Mouse (Mus musculus): Measurements from ENCODE around the gene Zfp704.

Zfp704 gene

GRCm38 (mm10) chr3:9518936-9519335 lies 90.9 kb downstream of the Zfp704 start:
- DNase-seq (ENCODE audit: low spot score in 2 of 2) = no peak

- DNase-seq (ENCODE audit: low spot score in 2 of 2) = no peak
Observed at GRCm38 (mm10) chr3:9516119-9516855, 93.6 kb downstream of the Zfp704 start.

GRCm38 (mm10) chr3:9515527-9515926 lies 94.4 kb downstream of the Zfp704 start:
- DNase-seq (ENCODE audit: low spot score in 2 of 2) = no peak

- DNase-seq (ENCODE audit: low spot score in 2 of 2) = no peak
Observed at GRCm38 (mm10) chr3:9513703-9514110, 96.2 kb downstream of the Zfp704 start.

- DNase-seq (ENCODE audit: low spot score in 2 of 2) = no peak
Observed at GRCm38 (mm10) chr3:9512199-9512598, 97.7 kb downstream of the Zfp704 start.

GRCm38 (mm10) chr3:9505692-9506211 lies 104.1 kb downstream of the Zfp704 start:
- no peak for DNase-seq (ENCODE audit: low spot score in 2 of 2)

- DNase-seq (ENCODE audit: low spot score in 2 of 2) = no peak
Observed at GRCm38 (mm10) chr3:9504371-9504770, 105.5 kb downstream of the Zfp704 start.

GRCm38 (mm10) chr3:9500725-9501124 lies 109.2 kb downstream of the Zfp704 start:
- DNase-seq (ENCODE audit: low spot score in 2 of 2) = no peak

GRCm38 (mm10) chr3:9499994-9500553 lies 109.8 kb downstream of the Zfp704 start:
- DNase-seq (ENCODE audit: low spot score in 2 of 2) = no peak

- no peak for DNase-seq (ENCODE audit: low spot score in 2 of 2)
Observed at GRCm38 (mm10) chr3:9499489-9499888, 110.4 kb downstream of the Zfp704 start.

- DNase-seq (ENCODE audit: low spot score in 2 of 2) = no peak
Observed at GRCm38 (mm10) chr3:9497260-9497659, 112.6 kb downstream of the Zfp704 start.

- DNase-seq (ENCODE audit: low spot score in 2 of 2) = no peak
Observed at GRCm38 (mm10) chr3:9491766-9492283, 118.1 kb downstream of the Zfp704 start.

- DNase-seq (ENCODE audit: low spot score in 2 of 2) = no peak
Observed at GRCm38 (mm10) chr3:9487644-9488043, 122.2 kb downstream of the Zfp704 start.

- no peak for DNase-seq (ENCODE audit: low spot score in 2 of 2)
Observed at GRCm38 (mm10) chr3:9485506-9485905, 124.4 kb downstream of the Zfp704 start.

GRCm38 (mm10) chr3:9481956-9482355 lies 127.9 kb downstream of the Zfp704 start:
- DNase-seq (ENCODE audit: low spot score in 2 of 2) = no peak

- no peak for DNase-seq (ENCODE audit: low spot score in 2 of 2)
Observed at GRCm38 (mm10) chr3:9481358-9481757, 128.5 kb downstream of the Zfp704 start.

- no peak for DNase-seq (ENCODE audit: low spot score in 2 of 2)
Observed at GRCm38 (mm10) chr3:9480936-9481335, 128.9 kb downstream of the Zfp704 start.

GRCm38 (mm10) chr3:9477386-9477785 lies 132.5 kb downstream of the Zfp704 start:
- no peak for DNase-seq (ENCODE audit: low spot score in 2 of 2)

- no peak for DNase-seq (ENCODE audit: low spot score in 2 of 2)
Observed at GRCm38 (mm10) chr3:9476336-9476735, 133.5 kb downstream of the Zfp704 start.

- no peak for DNase-seq (ENCODE audit: low spot score in 2 of 2)
Observed at GRCm38 (mm10) chr3:9475501-9475900, 134.4 kb downstream of the Zfp704 start.

GRCm38 (mm10) chr3:9474331-9474730 lies 135.6 kb downstream of the Zfp704 start:
- DNase-seq (ENCODE audit: low spot score in 2 of 2) = no peak

- peak in 1 of 2 experiments; percentile 35 for DNase-seq (ENCODE audit: low spot score in 2 of 2)
Observed at GRCm38 (mm10) chr3:9466287-9466686, 143.6 kb downstream of the Zfp704 start.

- no peak for DNase-seq (ENCODE audit: low spot score in 2 of 2)
Observed at GRCm38 (mm10) chr3:9465731-9466130, 144.2 kb downstream of the Zfp704 start.

All from spleen, postnatal 14 days (tissue).